Mouse (Mus musculus) neural tube, embryonic 15.5 days (tissue): Measurements from ENCODE around the gene Clic4. TPM values are rescaled to one million over a fixed set of nuclear protein-coding genes. Genes with fewer than 3 reads are reported as not detected.
A peak's percentile ranks its signal among the peaks of the same experiment; 100 is the strongest.

Experiments used
- ATAC-seq: fragments of 200-750 bp; cut with Nextera tagmentation; 2 replicates; pipeline ENCODE4 v1.8.0; 2017; ENCODE audit warnings: mild to moderate bottlenecking, moderate TSS enrichment, moderate library complexity; ENCODE audit not compliant: low FRiP score
- H3K27ac ChIP-seq: fragments of 300-500 bp; sonication (generic); replicated peaks from 2 replicates; pipeline ENCODE4 v1.5.1; 2015; ENCODE audit warnings: mild to moderate bottlenecking, inconsistent platforms
- H3K27me3 ChIP-seq: fragments of 300-500 bp; sonication (generic); replicated peaks from 2 replicates; pipeline ENCODE4 v1.6.1; 2015; ENCODE audit warnings: inconsistent platforms
- H3K36me3 ChIP-seq: fragments of 300-500 bp; sonication (generic); 2 replicates; pipeline ENCODE4 v1.6.1; 2015; ENCODE audit warnings: inconsistent platforms
- H3K4me1 ChIP-seq: fragments of 300-500 bp; sonication (generic); 2 replicates; pipeline ENCODE4 v1.6.1; 2015; ENCODE audit warnings: inconsistent platforms
- H3K4me2 ChIP-seq: fragments of 300-500 bp; sonication (generic); 2 replicates; pipeline ENCODE4 v1.6.1; 2015; ENCODE audit warnings: inconsistent platforms, mild to moderate bottlenecking, moderate library complexity
- H3K4me3 ChIP-seq: fragments of 300-500 bp; sonication (generic); replicated peaks from 2 replicates; pipeline ENCODE4 v1.5.1; 2015; ENCODE audit warnings: mild to moderate bottlenecking, inconsistent platforms
- H3K9ac ChIP-seq: fragments of 300-500 bp; sonication (generic); replicated peaks from 2 replicates; pipeline ENCODE4 v1.6.1; 2015; ENCODE audit warnings: mild to moderate bottlenecking, inconsistent platforms
- H3K9me3 ChIP-seq: fragments of 300-500 bp; sonication (generic); replicated peaks from 2 replicates; pipeline ENCODE4 v1.6.1; 2016; ENCODE audit warnings: inconsistent platforms
- WGBS: fragments of 180-500 bp; shearing (Covaris S2); methylation state at CpG from one replicate; pipeline ENCODE4 v1.1.7; 2015; ENCODE audit warnings: mixed read lengths; 5-methylcytosine and 5-hydroxymethylcytosine counted together
- polyA plus RNA-seq: library from polyadenylated mRNA; unstranded; fragments of >200 nt; fragmentation: Nextera tagmentation; extraction: Ambion mirVana; gene quantifications from 2 replicates; pipeline ENCODE4 v1.2.1, GENCODE M21; 2015

The Clic4 gene
- polyA plus RNA-seq, 1 experiment from 2014 or later = 45.3 TPM

- Histone ChIP-seq H3K36me3 (no peaks in the 10 kb centered on the region), H3K27ac (no peak overlapping the region), H3K9ac (no peak overlapping the region), H3K4me2 (no peak overlapping the region), H3K9me3 (no peaks in the 10 kb centered on the region), H3K4me3 (no peak overlapping the region), H3K4me1 (peaks cover 4% of the 10 kb centered on the region; the same call in 1 of the 2 replicates), H3K27me3 (no peaks in the 10 kb centered on the region)
- no peak for ATAC-seq
- WGBS = 75% methylated on average over 4 of the region's 4 CpGs
These were observed 42.7 kb downstream of the Clic4 start for GRCm38 (mm10) chr4:135229871-135230270.

GRCm38 (mm10) chr4:135228136-135228535, 44.5 kb downstream of the Clic4 start:
- WGBS = 74% methylated on average over 3 of the region's 3 CpGs
- Histone ChIP-seq H3K4me2 (no peak overlapping the region), H3K9me3 (no peaks in the 10 kb centered on the region), H3K27ac (no peak overlapping the region), H3K36me3 (0 out of 2 replicates have a peak, but pooled peaks cover 4% of the 10 kb centered on the region), H3K9ac (no peak overlapping the region), H3K4me3 (no peak overlapping the region), H3K4me1 (peaks cover 4% of the 10 kb centered on the region; the same call in 1 of the 2 replicates), H3K27me3 (no peaks in the 10 kb centered on the region)
- no peak for ATAC-seq

GRCm38 (mm10) chr4:135226008-135226667, 46.5 kb downstream of the Clic4 start:
- no peak overlapping the region for H3K4me2 ChIP-seq
- no peak overlapping the region for H3K4me3 ChIP-seq
- no peak for ATAC-seq
- no peaks in the 10 kb centered on the region for H3K9me3 ChIP-seq
- no peak overlapping the region for H3K27ac ChIP-seq
- H3K9ac ChIP-seq = no peak overlapping the region
- WGBS = 92% methylated on average over 12 of the region's 12 CpGs
- peaks cover 4% of the 10 kb centered on the region; the same call in 1 of the 2 replicates for H3K4me1 ChIP-seq
- H3K36me3 ChIP-seq = 0 out of 2 replicates have a peak, but pooled peaks cover 12% of the 10 kb centered on the region
- no peaks in the 10 kb centered on the region for H3K27me3 ChIP-seq

- Histone ChIP-seq H3K4me3 (no peak overlapping the region), H3K27ac (no peak overlapping the region)
- WGBS = 81% methylated on average over 9 of the region's 9 CpGs
These were observed 48.8 kb downstream of the Clic4 start for GRCm38 (mm10) chr4:135223808-135224207.

GRCm38 (mm10) chr4:135221632-135222407, 50.8 kb downstream of the Clic4 start:
- H3K27me3 ChIP-seq = no peaks in the 10 kb centered on the region
- no peak overlapping the region for H3K4me3 ChIP-seq
- H3K9me3 ChIP-seq = no peaks in the 10 kb centered on the region
- no peak overlapping the region for H3K27ac ChIP-seq
- no peaks in the 10 kb centered on the region for H3K4me1 ChIP-seq
- no peak overlapping the region for H3K4me2 ChIP-seq
- no peak overlapping the region for H3K9ac ChIP-seq
- ATAC-seq = no peak
- 79% methylated on average over 12 of the region's 12 CpGs for WGBS
- peaks cover 23% of the 10 kb centered on the region for H3K36me3 ChIP-seq

More at GRCm38 (mm10) chr4:135223808-135224207, 48.8 kb downstream of the Clic4 start:
- Histone ChIP-seq H3K4me2 (no peak overlapping the region), H3K9ac (no peak overlapping the region), H3K27me3 (no peaks in the 10 kb centered on the region), H3K36me3 (0 out of 2 replicates have a peak, but pooled peaks cover 12% of the 10 kb centered on the region), H3K4me1 (no peaks in the 10 kb centered on the region), H3K9me3 (no peaks in the 10 kb centered on the region)
- no peak for ATAC-seq

- no peak overlapping the region for H3K4me2 ChIP-seq
- H3K4me3 ChIP-seq = no peak overlapping the region
- no peak overlapping the region for H3K9ac ChIP-seq
- no peak overlapping the region for H3K27ac ChIP-seq
- WGBS = 86% methylated on average over 3 of the region's 3 CpGs
- no peak for ATAC-seq
- no peaks in the 10 kb centered on the region for H3K4me1 ChIP-seq
- H3K27me3 ChIP-seq = no peaks in the 10 kb centered on the region
- peaks cover 26% of the 10 kb centered on the region for H3K36me3 ChIP-seq
- H3K9me3 ChIP-seq = no peaks in the 10 kb centered on the region
These were observed 52.0 kb downstream of the Clic4 start for GRCm38 (mm10) chr4:135220641-135221040.

- Histone ChIP-seq H3K4me2 (no peak overlapping the region), H3K27ac (no peak overlapping the region), H3K36me3 (peaks cover 26% of the 10 kb centered on the region), H3K9me3 (no peaks in the 10 kb centered on the region), H3K9ac (no peak overlapping the region), H3K27me3 (no peaks in the 10 kb centered on the region), H3K4me1 (no peaks in the 10 kb centered on the region), H3K4me3 (no peak overlapping the region)
- ATAC-seq = 0 out of 2 replicates have a peak, but pooled peaks have one; percentile 45
- 66% methylated on average over 4 of the region's 4 CpGs for WGBS
These were observed 53.0 kb downstream of the Clic4 start for GRCm38 (mm10) chr4:135219652-135220051.

- no peak overlapping the region for H3K27ac ChIP-seq
- ATAC-seq = no peak
- no peaks in the 10 kb centered on the region for H3K36me3 ChIP-seq
- 68% methylated on average over 2 of the region's 2 CpGs for WGBS
- peaks cover 18% of the 10 kb centered on the region for H3K27me3 ChIP-seq
- H3K9ac ChIP-seq = no peak overlapping the region
- no peak overlapping the region for H3K4me3 ChIP-seq
- H3K4me1 ChIP-seq = peaks cover 8% of the 10 kb centered on the region
- no peak overlapping the region for H3K4me2 ChIP-seq
- H3K9me3 ChIP-seq = no peaks in the 10 kb centered on the region
These were observed 62.8 kb downstream of the Clic4 start for GRCm38 (mm10) chr4:135209846-135210245.

GRCm38 (mm10) chr4:135205711-135206600, 66.7 kb downstream of the Clic4 start:
- no peak overlapping the region for H3K9ac ChIP-seq
- H3K27me3 ChIP-seq = peaks cover 38% of the 10 kb centered on the region
- H3K4me1 ChIP-seq = peaks cover 23% of the 10 kb centered on the region
- H3K9me3 ChIP-seq = no peaks in the 10 kb centered on the region
- H3K4me3 ChIP-seq = peak overlapping the region; percentile 41
- H3K36me3 ChIP-seq = no peaks in the 10 kb centered on the region
- peak overlapping the region; percentile 91 for H3K4me2 ChIP-seq
- H3K27ac ChIP-seq = no peak overlapping the region
- 2% methylated on average over 47 of the region's 47 CpGs for WGBS
- no peak for ATAC-seq

- peaks cover 38% of the 10 kb centered on the region for H3K27me3 ChIP-seq
- no peaks in the 10 kb centered on the region for H3K9me3 ChIP-seq
- H3K4me3 ChIP-seq = no peak overlapping the region
- H3K9ac ChIP-seq = no peak overlapping the region
- H3K27ac ChIP-seq = no peak overlapping the region
- ATAC-seq = no peak
- H3K4me2 ChIP-seq = no peak overlapping the region
- peaks cover 23% of the 10 kb centered on the region for H3K4me1 ChIP-seq
- H3K36me3 ChIP-seq = no peaks in the 10 kb centered on the region
- 19% methylated on average over 5 of the region's 5 CpGs for WGBS
These were observed 67.4 kb downstream of the Clic4 start for GRCm38 (mm10) chr4:135205254-135205653.

GRCm38 (mm10) chr4:135204666-135205065, 67.9 kb downstream of the Clic4 start:
- 47% methylated on average over 5 of the region's 5 CpGs for WGBS
- Histone ChIP-seq H3K9me3 (no peaks in the 10 kb centered on the region), H3K36me3 (no peaks in the 10 kb centered on the region), H3K4me3 (no peak overlapping the region), H3K4me2 (no peak overlapping the region), H3K4me1 (peaks cover 23% of the 10 kb centered on the region), H3K27ac (no peak overlapping the region), H3K9ac (no peak overlapping the region), H3K27me3 (peaks cover 38% of the 10 kb centered on the region)
- ATAC-seq = no peak
